Mouse (Mus musculus) left cerebral cortex, adult 9 months (tissue): ENCODE measurements around the gene Ptprj.

Experiments used
- DNase-seq, 2 experiments: peaks; one replicate each; pipeline ENCODE4 v3.0.0; 2022; ENCODE audit warnings: low spot score in 2 of 2

Ptprj gene

GRCm38 (mm10) chr2:90559688-90560196 lies 20.7 kb downstream of the Ptprj start:
- no peak for DNase-seq

- DNase-seq, result no peak
Measured at GRCm38 (mm10) chr2:90559015-90559687, 21.3 kb downstream of the Ptprj start.

GRCm38 (mm10) chr2:90558361-90558760 lies 22.1 kb downstream of the Ptprj start:
- no peak for DNase-seq

GRCm38 (mm10) chr2:90557913-90558312 lies 22.5 kb downstream of the Ptprj start:
- no peak for DNase-seq

- no peak for DNase-seq
Measured at GRCm38 (mm10) chr2:90555744-90556143, 24.7 kb downstream of the Ptprj start.

GRCm38 (mm10) chr2:90554806-90555205 lies 25.6 kb downstream of the Ptprj start:
- no peak for DNase-seq

- no peak for DNase-seq
Measured at GRCm38 (mm10) chr2:90553861-90554260, 26.6 kb downstream of the Ptprj start.

- DNase-seq, result no peak
Measured at GRCm38 (mm10) chr2:90550656-90551055, 29.8 kb downstream of the Ptprj start.

GRCm38 (mm10) chr2:90548541-90548940 lies 31.9 kb downstream of the Ptprj start:
- no peak for DNase-seq

GRCm38 (mm10) chr2:90547144-90547609 lies 33.3 kb downstream of the Ptprj start:
- DNase-seq, result no peak

- DNase-seq, result peak in 1 of 2 experiments; percentile 43
Measured at GRCm38 (mm10) chr2:90545261-90545660, 35.2 kb downstream of the Ptprj start.

- DNase-seq, result no peak
Measured at GRCm38 (mm10) chr2:90543989-90544388, 36.5 kb downstream of the Ptprj start.

- DNase-seq, result no peak
Measured at GRCm38 (mm10) chr2:90543106-90543702, 37.2 kb downstream of the Ptprj start.

GRCm38 (mm10) chr2:90542656-90543055 lies 37.8 kb downstream of the Ptprj start:
- no peak for DNase-seq

GRCm38 (mm10) chr2:90539206-90539605 lies 41.2 kb downstream of the Ptprj start:
- DNase-seq, result no peak

GRCm38 (mm10) chr2:90537244-90537643 lies 43.2 kb downstream of the Ptprj start:
- DNase-seq, result no peak

- DNase-seq, result no peak
Measured at GRCm38 (mm10) chr2:90536555-90536954, 43.9 kb downstream of the Ptprj start.

GRCm38 (mm10) chr2:90534751-90535150 lies 45.7 kb downstream of the Ptprj start:
- DNase-seq, result no peak

GRCm38 (mm10) chr2:90533944-90534343 lies 46.5 kb downstream of the Ptprj start:
- no peak for DNase-seq

GRCm38 (mm10) chr2:90532095-90532494 lies 48.4 kb downstream of the Ptprj start:
- no peak for DNase-seq

GRCm38 (mm10) chr2:90528107-90528506 lies 52.3 kb downstream of the Ptprj start:
- DNase-seq, result no peak

- DNase-seq, result no peak
Measured at GRCm38 (mm10) chr2:90526971-90527370, 53.5 kb downstream of the Ptprj start.

- no peak for DNase-seq
Measured at GRCm38 (mm10) chr2:90526564-90526963, 53.9 kb downstream of the Ptprj start.
